Mouse (Mus musculus): ENCODE measurements around the gene Sclt1. TPM values are rescaled to one million over a fixed set of nuclear protein-coding genes. Genes with fewer than 3 reads are reported as not detected.

Sclt1 gene
- polyA plus RNA-seq, 1 experiment: 0.97 TPM

- 61% methylated on average over 19 of the region's 19 CpGs for WGBS
- no peak for DNase-seq (ENCODE audit: low read depth, low spot score)
Measured at GRCm38 (mm10) chr3:41589246-41589914, 152.9 kb downstream of the Sclt1 start.

GRCm38 (mm10) chr3:41588495-41588894 is 153.8 kb downstream of the Sclt1 start:
- no peak for DNase-seq (ENCODE audit: low read depth, low spot score)
- WGBS: 45% methylated on average over 8 of the region's 8 CpGs

- DNase-seq (ENCODE audit: low read depth, low spot score): no peak
- 38% methylated on average over 6 of the region's 6 CpGs for WGBS
Measured at GRCm38 (mm10) chr3:41587588-41587987, 154.7 kb downstream of the Sclt1 start.

GRCm38 (mm10) chr3:41586917-41587316 is 155.4 kb downstream of the Sclt1 start:
- 20% methylated on average over 7 of the region's 7 CpGs for WGBS
- DNase-seq (ENCODE audit: low read depth, low spot score): no peak

GRCm38 (mm10) chr3:41586330-41586729 is 156.0 kb downstream of the Sclt1 start:
- DNase-seq (ENCODE audit: low read depth, low spot score): no peak
- WGBS: 52% methylated on average over 6 of the region's 6 CpGs

- WGBS: 89% methylated on average over 5 of the region's 5 CpGs
- DNase-seq (ENCODE audit: low read depth, low spot score): no peak
Measured at GRCm38 (mm10) chr3:41585548-41585947, 156.8 kb downstream of the Sclt1 start.

GRCm38 (mm10) chr3:41583621-41584020 is 158.7 kb downstream of the Sclt1 start:
- DNase-seq (ENCODE audit: low read depth, low spot score): no peak

GRCm38 (mm10) chr3:41583092-41583491 is 159.2 kb downstream of the Sclt1 start:
- no peak for DNase-seq (ENCODE audit: low read depth, low spot score)
- WGBS: 91% methylated on average over 14 of the region's 14 CpGs

More at GRCm38 (mm10) chr3:41583621-41584020, 158.7 kb downstream of the Sclt1 start:
- 26% methylated on average over 4 of the region's 4 CpGs for WGBS

GRCm38 (mm10) chr3:41582256-41582655 is 160.1 kb downstream of the Sclt1 start:
- WGBS: 49% methylated on average over 7 of the region's 7 CpGs
- no peak for DNase-seq (ENCODE audit: low read depth, low spot score)

GRCm38 (mm10) chr3:41581436-41581835 is 160.9 kb downstream of the Sclt1 start:
- 37% methylated on average over 8 of the region's 8 CpGs for WGBS
- DNase-seq (ENCODE audit: low read depth, low spot score): no peak

GRCm38 (mm10) chr3:41580401-41581323 is 161.7 kb downstream of the Sclt1 start:
- 35% methylated on average over 14 of the region's 14 CpGs for whole genome bisulfite sequencing
- DNase-seq (ENCODE audit: low read depth, low spot score): no peak

GRCm38 (mm10) chr3:41579873-41580272 is 162.4 kb downstream of the Sclt1 start:
- 63% methylated on average over 4 of the region's 4 CpGs for WGBS
- no peak for DNase-seq (ENCODE audit: low read depth, low spot score)

GRCm38 (mm10) chr3:41577240-41577639 is 165.1 kb downstream of the Sclt1 start:
- no peak for DNase-seq (ENCODE audit: low read depth, low spot score)
- WGBS: 84% methylated on average over 2 of the region's 2 CpGs

Other genes starting within 250 kb of the Sclt1 start
- gene Jade1, start 186.8 kb downstream of the Sclt1 start, polyA plus RNA-seq (2012; rRNA removed): 5.8 and 14.9 TPM in 2 replicates
- gene D3Ertd751e, start 97 bp upstream of the Sclt1 start, polyA plus RNA-seq (2012; rRNA removed): 0.63 and 0.96 TPM in 2 replicates